Mouse (Mus musculus): ENCODE data around the gene Dhrs1. TPM values are rescaled to one million over a fixed set of nuclear protein-coding genes. Genes with fewer than 3 reads are reported as not detected.

Dhrs1 gene
- polyA plus RNA-seq, 1 experiment: 86.6 TPM

GRCm38 (mm10) chr14:55711786-55712185 is 33.7 kb downstream of the Dhrs1 start:
- H3K4me3 ChIP-seq (ENCODE audit: extremely low read depth, insufficient read depth, insufficient read length): no peak overlapping the region
- peaks cover 5% of the 10 kb centered on the region for H3K36me3 ChIP-seq (ENCODE audit: control insufficient read depth, insufficient read depth, low read length)
- 0 out of 2 replicates have a peak, but pooled peaks cover 3% of the 10 kb centered on the region for H3K27me3 ChIP-seq (ENCODE audit: control insufficient read depth, insufficient read depth, low read length)
- WGBS: 86% methylated on average over 7 of the region's 7 CpGs
- no peak overlapping the region for H3K27ac ChIP-seq (ENCODE audit: insufficient read depth, low read length)
- TF ChIP-seq POLR2A (IDR thresholded peaks at IDR 0.05; ENCODE audit: low read depth, low read length) (no peak), CTCF (IDR thresholded peaks at IDR 0.05; ENCODE audit: extremely low read depth, insufficient read depth, insufficient read length, insufficient replicate concordance) (no peak)
- DNase-seq (ENCODE audit: low read depth in 1 of 2, low spot score in 2 of 2): no peak
- no peaks in the 10 kb centered on the region for H3K4me1 ChIP-seq (ENCODE audit: control insufficient read depth, insufficient read depth, insufficient read length)

DNA sequence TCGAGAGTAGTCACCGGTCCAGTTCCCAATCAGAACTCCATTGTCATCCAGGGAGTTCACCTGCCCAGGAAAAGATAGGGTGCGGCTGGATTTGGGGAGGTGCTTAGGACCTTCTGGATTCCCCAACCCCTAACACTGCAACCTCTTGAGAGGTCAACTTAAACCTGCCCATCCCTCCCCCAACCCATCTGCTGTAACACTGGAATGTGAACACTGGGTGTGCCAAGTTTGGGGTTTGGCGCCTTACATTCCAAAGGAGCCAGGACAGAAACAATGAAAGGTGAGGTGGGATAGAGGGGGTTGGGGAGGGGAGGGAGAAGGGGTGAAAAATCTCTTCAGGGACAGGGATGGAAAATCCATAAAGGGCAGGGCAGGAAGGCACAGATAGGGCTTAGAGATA is 36.0 kb downstream of the Dhrs1 start:
- 96% methylated on average over 4 of the region's 4 CpGs for WGBS
- Histone ChIP-seq H3K36me3 (ENCODE audit: control insufficient read depth, insufficient read depth, low read length) (no peaks in the 10 kb centered on the region), H3K4me3 (ENCODE audit: extremely low read depth, insufficient read depth, insufficient read length) (no peak overlapping the region), H3K27ac (ENCODE audit: insufficient read depth, low read length) (no peak overlapping the region), H3K27me3 (ENCODE audit: control insufficient read depth, insufficient read depth, low read length) (0 out of 2 replicates have a peak, but pooled peaks cover 3% of the 10 kb centered on the region), H3K4me1 (ENCODE audit: control insufficient read depth, insufficient read depth, insufficient read length) (no peaks in the 10 kb centered on the region)
- no peak for DNase-seq (ENCODE audit: low read depth in 1 of 2, low spot score in 2 of 2)
- TF ChIP-seq CTCF (IDR thresholded peaks at IDR 0.05; ENCODE audit: extremely low read depth, insufficient read depth, insufficient read length, insufficient replicate concordance) (no peak), POLR2A (IDR thresholded peaks at IDR 0.05; ENCODE audit: low read depth, low read length) (no peak)

DNA sequence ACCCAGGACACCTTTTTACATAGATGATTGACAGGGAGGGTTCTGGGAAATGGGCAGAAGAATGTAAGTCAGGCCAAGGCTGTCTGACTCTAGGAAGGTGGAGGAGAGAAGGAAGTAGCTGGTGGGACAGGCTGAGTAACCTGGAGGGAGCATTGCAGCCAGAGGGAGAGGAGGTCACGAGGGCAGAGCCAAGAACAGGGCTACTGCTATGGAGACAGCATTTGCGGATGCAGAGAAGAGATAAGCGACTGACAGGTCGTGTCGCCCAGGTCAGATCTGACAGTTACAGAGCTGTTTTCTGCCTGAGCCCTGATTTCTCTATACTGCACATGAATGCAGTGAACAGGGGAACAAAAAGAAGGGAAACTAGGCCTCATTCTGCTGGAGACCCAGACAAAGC is 38.1 kb downstream of the Dhrs1 start:
- no peaks in the 10 kb centered on the region for H3K36me3 ChIP-seq (ENCODE audit: control insufficient read depth, insufficient read depth, low read length)
- no peaks in the 10 kb centered on the region for H3K27me3 ChIP-seq (ENCODE audit: control insufficient read depth, insufficient read depth, low read length)
- H3K27ac ChIP-seq (ENCODE audit: insufficient read depth, low read length): no peak overlapping the region
- TF ChIP-seq POLR2A (IDR thresholded peaks at IDR 0.05; ENCODE audit: low read depth, low read length) (no peak), CTCF (IDR thresholded peaks at IDR 0.05; ENCODE audit: extremely low read depth, insufficient read depth, insufficient read length, insufficient replicate concordance) (no peak)
- DNase-seq (ENCODE audit: low read depth in 1 of 2, low spot score in 2 of 2): no peak
- 88% methylated on average over 5 of the region's 5 CpGs for WGBS
- no peaks in the 10 kb centered on the region for H3K4me1 ChIP-seq (ENCODE audit: control insufficient read depth, insufficient read depth, insufficient read length)
- H3K4me3 ChIP-seq (ENCODE audit: extremely low read depth, insufficient read depth, insufficient read length): no peak overlapping the region

GRCm38 (mm10) chr14:55706051-55706600 is 39.4 kb downstream of the Dhrs1 start:
- 83% methylated on average over 8 of the region's 8 CpGs for WGBS
- TF ChIP-seq CTCF (IDR thresholded peaks at IDR 0.05; ENCODE audit: extremely low read depth, insufficient read depth, insufficient read length, insufficient replicate concordance) (no peak), POLR2A (IDR thresholded peaks at IDR 0.05; ENCODE audit: low read depth, low read length) (no peak)
- Histone ChIP-seq H3K4me3 (ENCODE audit: extremely low read depth, insufficient read depth, insufficient read length) (no peak overlapping the region), H3K36me3 (ENCODE audit: control insufficient read depth, insufficient read depth, low read length) (no peaks in the 10 kb centered on the region), H3K27ac (ENCODE audit: insufficient read depth, low read length) (no peak overlapping the region), H3K27me3 (ENCODE audit: control insufficient read depth, insufficient read depth, low read length) (no peaks in the 10 kb centered on the region), H3K4me1 (ENCODE audit: control insufficient read depth, insufficient read depth, insufficient read length) (no peaks in the 10 kb centered on the region)
- no peak for DNase-seq (ENCODE audit: low read depth in 1 of 2, low spot score in 2 of 2)

GRCm38 (mm10) chr14:55702761-55703160 is 42.7 kb downstream of the Dhrs1 start:
- 90% methylated on average over 6 of the region's 6 CpGs for WGBS
- H3K36me3 ChIP-seq (ENCODE audit: control insufficient read depth, insufficient read depth, low read length): no peaks in the 10 kb centered on the region
- no peak overlapping the region for H3K4me3 ChIP-seq (ENCODE audit: extremely low read depth, insufficient read depth, insufficient read length)
- H3K4me1 ChIP-seq (ENCODE audit: control insufficient read depth, insufficient read depth, insufficient read length): no peaks in the 10 kb centered on the region
- H3K27ac ChIP-seq (ENCODE audit: insufficient read depth, low read length): no peak overlapping the region
- DNase-seq (ENCODE audit: low read depth in 1 of 2, low spot score in 2 of 2): no peak
- H3K27me3 ChIP-seq (ENCODE audit: control insufficient read depth, insufficient read depth, low read length): no peaks in the 10 kb centered on the region
- TF ChIP-seq POLR2A (IDR thresholded peaks at IDR 0.05; ENCODE audit: low read depth, low read length): no peak
- TF ChIP-seq CTCF (IDR thresholded peaks at IDR 0.05; ENCODE audit: extremely low read depth, insufficient read depth, insufficient read length, insufficient replicate concordance): no peak

DNA sequence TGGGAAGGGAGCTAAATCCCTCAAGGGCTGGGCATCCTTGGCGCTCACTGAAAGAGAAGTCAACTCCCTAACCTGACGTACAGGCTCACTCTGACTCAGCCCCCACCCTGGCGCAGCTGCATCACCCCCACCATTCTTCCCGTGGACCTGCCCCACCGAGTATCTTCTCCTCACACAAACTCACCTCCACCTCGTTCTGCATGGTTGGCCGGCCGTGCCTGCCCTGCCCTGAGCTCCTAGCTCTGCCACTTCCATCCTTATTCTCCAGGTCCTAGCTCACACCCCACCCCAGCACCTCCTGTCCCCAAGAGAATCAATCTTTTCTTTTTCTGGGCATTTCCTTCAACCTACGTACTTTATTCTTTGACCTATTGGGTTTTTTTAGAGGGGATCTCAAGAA is 44.4 kb downstream of the Dhrs1 start:
- H3K36me3 ChIP-seq (ENCODE audit: control insufficient read depth, insufficient read depth, low read length): no peaks in the 10 kb centered on the region
- no peak for TF ChIP-seq POLR2A (IDR thresholded peaks at IDR 0.05; ENCODE audit: low read depth, low read length)
- TF ChIP-seq CTCF (IDR thresholded peaks at IDR 0.05; ENCODE audit: extremely low read depth, insufficient read depth, insufficient read length, insufficient replicate concordance): no peak
- no peaks in the 10 kb centered on the region for H3K27me3 ChIP-seq (ENCODE audit: control insufficient read depth, insufficient read depth, low read length)
- H3K27ac ChIP-seq (ENCODE audit: insufficient read depth, low read length): no peak overlapping the region
- DNase-seq (ENCODE audit: low read depth in 1 of 2, low spot score in 2 of 2): no peak
- 80% methylated on average over 9 of the region's 9 CpGs for WGBS
- H3K4me1 ChIP-seq (ENCODE audit: control insufficient read depth, insufficient read depth, insufficient read length): no peaks in the 10 kb centered on the region
- H3K4me3 ChIP-seq (ENCODE audit: extremely low read depth, insufficient read depth, insufficient read length): no peak overlapping the region

- no peak for DNase-seq (ENCODE audit: low read depth in 1 of 2, low spot score in 2 of 2)
- no peaks in the 10 kb centered on the region for H3K4me1 ChIP-seq (ENCODE audit: control insufficient read depth, insufficient read depth, insufficient read length)
- H3K27me3 ChIP-seq (ENCODE audit: control insufficient read depth, insufficient read depth, low read length): no peaks in the 10 kb centered on the region
- H3K4me3 ChIP-seq (ENCODE audit: extremely low read depth, insufficient read depth, insufficient read length): no peak overlapping the region
- WGBS: 56% methylated on average over 4 of the region's 4 CpGs
- no peak overlapping the region for H3K27ac ChIP-seq (ENCODE audit: insufficient read depth, low read length)
- H3K36me3 ChIP-seq (ENCODE audit: control insufficient read depth, insufficient read depth, low read length): no peaks in the 10 kb centered on the region
- TF ChIP-seq POLR2A (IDR thresholded peaks at IDR 0.05; ENCODE audit: low read depth, low read length): no peak
- no peak for TF ChIP-seq CTCF (IDR thresholded peaks at IDR 0.05; ENCODE audit: extremely low read depth, insufficient read depth, insufficient read length, insufficient replicate concordance)
Measured at GRCm38 (mm10) chr14:55697226-55697625, 48.3 kb downstream of the Dhrs1 start.
